Mouse (Mus musculus) MEL (cell line): ENCODE measurements around the gene Ramac. TPM values are rescaled to one million over a fixed set of nuclear protein-coding genes. Genes with fewer than 3 reads are reported as not detected.
A peak's percentile ranks its signal among the peaks of the same experiment; 100 is the strongest.

Source experiments
- DNase-seq: peaks from one replicate; pipeline ENCODE4 v3.0.0; 2011; ENCODE audit warnings: low read depth, low spot score
- H3K27ac ChIP-seq: 2 replicates; pipeline ENCODE4 v1.5.1; 2012; ENCODE audit warnings: low read depth, mild to moderate bottlenecking, control low read depth, low read length, moderate library complexity; ENCODE audit not compliant: control insufficient read depth
- H3K27me3 ChIP-seq, 2 experiments: fragments of 150-350 bp in 1 of 2; sonication (generic) in 1 of 2; 2 replicates each; pipeline ENCODE4 v1.6.1; 2012; ENCODE audit warnings: low read length in 2 of 2, mild to moderate bottlenecking in 2 of 2, improper control_type of control experiment in 1 of 2, moderate library complexity in 1 of 2; ENCODE audit not compliant: insufficient read depth in 2 of 2, control insufficient read depth in 1 of 2
- H3K36me3 ChIP-seq, 2 experiments: 2 replicates each; pipeline ENCODE4 v1.6.1; 2012 to 2014; ENCODE audit warnings: low read length in 2 of 2, improper control_type of control experiment in 1 of 2, inconsistent platforms in 1 of 2, mild to moderate bottlenecking in 1 of 2; ENCODE audit not compliant: insufficient read depth in 2 of 2, control insufficient read depth in 1 of 2
- H3K4me1 ChIP-seq, 2 experiments: fragments of 150-350 bp in 1 of 2; sonication (generic) in 1 of 2; 2 replicates each; pipeline ENCODE4 v1.6.1; 2012; ENCODE audit warnings: low read length in 2 of 2, improper control_type of control experiment in 1 of 2, mild to moderate bottlenecking in 1 of 2; ENCODE audit not compliant: insufficient read depth in 2 of 2, control insufficient read depth in 1 of 2
- H3K4me3 ChIP-seq, 2 experiments: fragments of 150-350 bp in 1 of 2; sonication (generic) in 1 of 2; 2 replicates each; pipeline ENCODE4 v1.5.1; 2012; ENCODE audit warnings: low read depth in 2 of 2, low read length in 2 of 2, mild to moderate bottlenecking in 2 of 2, moderate library complexity in 2 of 2, control low read depth in 1 of 2, improper control_type of control experiment in 1 of 2; ENCODE audit not compliant: control insufficient read depth in 1 of 2, insufficient read depth in 1 of 2
- H3K79me2 ChIP-seq: 2 replicates; pipeline ENCODE4 v1.6.1; 2012; ENCODE audit warnings: mild to moderate bottlenecking, low read length, moderate library complexity; ENCODE audit not compliant: control insufficient read depth, poor library complexity, insufficient read depth
- H3K9ac ChIP-seq: 2 replicates; pipeline ENCODE4 v1.6.1; 2012; ENCODE audit warnings: low read depth, mild to moderate bottlenecking, control low read depth, low read length, moderate library complexity; ENCODE audit not compliant: control insufficient read depth, poor library complexity, severe bottlenecking
- H3K9me3 ChIP-seq: fragments of 150-350 bp; sonication (generic); replicated peaks from 2 replicates; pipeline ENCODE4 v1.6.1; 2012; ENCODE audit warnings: mild to moderate bottlenecking, low read length, improper control_type of control experiment, moderate library complexity; ENCODE audit not compliant: insufficient read depth
- BHLHE40 ChIP-seq: IDR thresholded peaks from 2 replicates; pipeline ENCODE4 v1.6.1; 2012; ENCODE audit warnings: low read depth, mild to moderate bottlenecking, inconsistent platforms, low read length, improper control_type of control experiment, borderline replicate concordance
- CHD1 ChIP-seq: IDR thresholded peaks from 2 replicates; pipeline ENCODE4 v1.6.1; 2012; ENCODE audit warnings: low read depth, mild to moderate bottlenecking, inconsistent platforms, low read length, improper control_type of control experiment
- CTCF ChIP-seq, 3 experiments: IDR thresholded peaks in 2 of 3; conservative IDR thresholded peaks in 1 of 3; 2 replicates each; pipeline ENCODE4 v1.5.1; 2011 to 2012; ENCODE audit warnings: low read length in 3 of 3, low read depth in 2 of 3, mild to moderate bottlenecking in 2 of 3, improper control_type of control experiment in 1 of 3, inconsistent platforms in 1 of 3, mixed read lengths in 1 of 3, moderate library complexity in 1 of 3; ENCODE audit not compliant: control insufficient read depth in 1 of 3, insufficient read depth in 1 of 3, poor library complexity in 1 of 3, severe bottlenecking in 1 of 3
- E2F4 ChIP-seq: IDR thresholded peaks from 2 replicates; pipeline ENCODE4 v1.6.1; 2011; ENCODE audit warnings: low read depth, low read length, improper control_type of control experiment, borderline replicate concordance
- ELF1 ChIP-seq: IDR thresholded peaks from 2 replicates; pipeline ENCODE4 v1.6.1; 2014; ENCODE audit warnings: low read depth, mild to moderate bottlenecking, inconsistent platforms, low read length, improper control_type of control experiment, moderate library complexity
- EP300 ChIP-seq, 2 experiments: IDR thresholded peaks; 2 replicates each; pipeline ENCODE4 v1.6.1; 2011; ENCODE audit warnings: improper control_type of control experiment in 2 of 2, low read length in 2 of 2, low read depth in 1 of 2, mild to moderate bottlenecking in 1 of 2
- ETS1 ChIP-seq: IDR thresholded peaks from 2 replicates; pipeline ENCODE4 v1.6.1; 2012; ENCODE audit warnings: low read depth, mild to moderate bottlenecking, inconsistent platforms, low read length, improper control_type of control experiment, moderate library complexity
- GABPA ChIP-seq: IDR thresholded peaks from 2 replicates; pipeline ENCODE4 v1.6.1; 2012; ENCODE audit warnings: low read depth, mild to moderate bottlenecking, inconsistent platforms, low read length, improper control_type of control experiment, moderate library complexity
- GATA1 ChIP-seq: IDR thresholded peaks from 2 replicates; pipeline ENCODE4 v1.6.1; 2011; ENCODE audit warnings: low read depth, low read length, improper control_type of control experiment
- JUND ChIP-seq: IDR thresholded peaks from 2 replicates; pipeline ENCODE4 v1.6.1; 2011; ENCODE audit warnings: low read depth, mild to moderate bottlenecking, improper control_type of control experiment, low read length
- MAFK ChIP-seq: IDR thresholded peaks from 2 replicates; pipeline ENCODE4 v1.6.1; 2011; ENCODE audit warnings: low read depth, mild to moderate bottlenecking, low read length, improper control_type of control experiment, borderline replicate concordance
- MAX ChIP-seq: IDR thresholded peaks from 2 replicates; pipeline ENCODE4 v1.6.1; 2011; ENCODE audit warnings: low read length, improper control_type of control experiment
- MEF2A ChIP-seq: IDR thresholded peaks from 2 replicates; pipeline ENCODE4 v1.6.1; 2014; ENCODE audit warnings: low read depth, mild to moderate bottlenecking, inconsistent platforms, low read length, improper control_type of control experiment; ENCODE audit not compliant: poor library complexity, insufficient replicate concordance, severe bottlenecking; ENCODE audit errors: extremely low read depth
- MXI1 ChIP-seq: IDR thresholded peaks from 2 replicates; pipeline ENCODE4 v1.6.1; 2011; ENCODE audit warnings: mild to moderate bottlenecking, low read depth, low read length, improper control_type of control experiment
- MYC ChIP-seq: IDR thresholded peaks from 2 replicates; pipeline ENCODE4 v1.6.1; 2011; ENCODE audit warnings: low read depth, mild to moderate bottlenecking, low read length, improper control_type of control experiment, moderate library complexity
- NELFE ChIP-seq: IDR thresholded peaks from 2 replicates; pipeline ENCODE4 v1.6.1; 2011; ENCODE audit warnings: low read depth, low read length, improper control_type of control experiment
- NRF1 ChIP-seq: IDR thresholded peaks from 2 replicates; pipeline ENCODE4 v1.6.1; 2014; ENCODE audit warnings: low read depth, mild to moderate bottlenecking, inconsistent platforms, low read length, improper control_type of control experiment, moderate library complexity; ENCODE audit not compliant: poor library complexity, insufficient read depth, severe bottlenecking
- POLR2A ChIP-seq, 2 experiments: IDR thresholded peaks; 2 replicates each; pipeline ENCODE4 v1.6.1; 2011 to 2012; ENCODE audit warnings: low read length in 2 of 2, mild to moderate bottlenecking in 2 of 2, control low read depth in 1 of 2, improper control_type of control experiment in 1 of 2, low read depth in 1 of 2, moderate library complexity in 1 of 2; ENCODE audit not compliant: control insufficient read depth in 1 of 2, insufficient read depth in 1 of 2, poor library complexity in 1 of 2
- POLR2AphosphoS2 ChIP-seq: IDR thresholded peaks from 2 replicates; pipeline ENCODE4 v1.6.1; 2011; ENCODE audit warnings: low read length, improper control_type of control experiment
- POLR2AphosphoS5 ChIP-seq: IDR thresholded peaks from 2 replicates; pipeline ENCODE4 v1.6.1; 2012; ENCODE audit warnings: low read depth, borderline replicate concordance, mild to moderate bottlenecking, inconsistent platforms, low read length, moderate library complexity, mixed read lengths
- RAD21 ChIP-seq: IDR thresholded peaks from 2 replicates; pipeline ENCODE4 v1.6.1; 2011; ENCODE audit warnings: mild to moderate bottlenecking, low read depth, low read length, improper control_type of control experiment
- RCOR1 ChIP-seq: IDR thresholded peaks from 2 replicates; pipeline ENCODE4 v1.6.1; 2012; ENCODE audit warnings: low read depth, mild to moderate bottlenecking, inconsistent platforms, low read length, improper control_type of control experiment
- SIN3A ChIP-seq: IDR thresholded peaks from 2 replicates; pipeline ENCODE4 v1.6.1; 2012; ENCODE audit warnings: low read length, improper control_type of control experiment, inconsistent platforms
- SMC3 ChIP-seq: IDR thresholded peaks from 2 replicates; pipeline ENCODE4 v1.6.1; 2011; ENCODE audit warnings: low read depth, low read length, improper control_type of control experiment
- TAL1 ChIP-seq: IDR thresholded peaks from 2 replicates; pipeline ENCODE4 v1.6.1; 2012; ENCODE audit warnings: mild to moderate bottlenecking, inconsistent platforms, low read length, moderate library complexity, mixed read lengths
- TBP ChIP-seq: IDR thresholded peaks from 2 replicates; pipeline ENCODE4 v1.8.0; 2011; ENCODE audit warnings: low read depth, low read length, improper control_type of control experiment
- TCF12 ChIP-seq: IDR thresholded peaks from 2 replicates; pipeline ENCODE4 v1.6.1; 2014; ENCODE audit warnings: low read depth, mild to moderate bottlenecking, inconsistent platforms, low read length, improper control_type of control experiment, moderate library complexity
- UBTF ChIP-seq: IDR thresholded peaks from 2 replicates; pipeline ENCODE4 v1.6.1; 2012; ENCODE audit warnings: low read depth, mild to moderate bottlenecking, inconsistent platforms, low read length, improper control_type of control experiment, moderate library complexity, borderline replicate concordance; ENCODE audit not compliant: insufficient read depth
- USF1 ChIP-seq: IDR thresholded peaks from 2 replicates; pipeline ENCODE4 v1.6.1; 2014; ENCODE audit warnings: low read depth, mild to moderate bottlenecking, inconsistent platforms, low read length, improper control_type of control experiment, moderate library complexity
- USF2 ChIP-seq, 2 experiments: IDR thresholded peaks; 2 replicates each; pipeline ENCODE4 v1.6.1; 2011 to 2012; ENCODE audit warnings: improper control_type of control experiment in 2 of 2, low read length in 2 of 2, borderline replicate concordance in 1 of 2, inconsistent platforms in 1 of 2, low read depth in 1 of 2, mild to moderate bottlenecking in 1 of 2; ENCODE audit not compliant: insufficient read depth in 1 of 2
- ZKSCAN1 ChIP-seq: IDR thresholded peaks from 2 replicates; pipeline ENCODE4 v1.6.1; 2012; ENCODE audit warnings: low read depth, mild to moderate bottlenecking, inconsistent platforms, low read length, improper control_type of control experiment, moderate library complexity
- ZMIZ1 ChIP-seq: IDR thresholded peaks from 2 replicates; pipeline ENCODE4 v1.6.1; 2012; ENCODE audit warnings: low read depth, mild to moderate bottlenecking, inconsistent platforms, low read length, improper control_type of control experiment, moderate library complexity
- ZNF384 ChIP-seq: IDR thresholded peaks from 2 replicates; pipeline ENCODE4 v1.6.1; 2012; ENCODE audit warnings: low read depth, mild to moderate bottlenecking, inconsistent platforms, low read length, improper control_type of control experiment
- polyA plus RNA-seq, 2 experiments: library from polyadenylated mRNA; stranded (reverse) in 1 of 2; unstranded in 1 of 2; fragments of >175 nt in 1 of 2; fragments of >200 nt in 1 of 2; gene quantifications; 2 replicates each; pipeline versions ENCODE4 v1.2.1 to v1.2.4; 2012; ENCODE audit warnings: low replicate concordance in 2 of 2, low read depth in 1 of 2; ENCODE audit not compliant: insufficient read length in 2 of 2, insufficient read depth in 1 of 2, missing spikeins in 1 of 2
- total RNA-seq: library from RNA; depleted of rRNA; stranded (reverse); fragments of 300-350 nt; gene quantifications from 2 replicates; pipeline ENCODE4 v1.2.3, GENCODE M21; 2012; rRNA removed

The Ramac gene
- total RNA-seq (44.0 and 49.0 TPM in 2 replicates), polyA plus RNA-seq (10 to 100 TPM in 1 of 2 experiments, not detected in 1; 33.9 TPM)

DNA sequence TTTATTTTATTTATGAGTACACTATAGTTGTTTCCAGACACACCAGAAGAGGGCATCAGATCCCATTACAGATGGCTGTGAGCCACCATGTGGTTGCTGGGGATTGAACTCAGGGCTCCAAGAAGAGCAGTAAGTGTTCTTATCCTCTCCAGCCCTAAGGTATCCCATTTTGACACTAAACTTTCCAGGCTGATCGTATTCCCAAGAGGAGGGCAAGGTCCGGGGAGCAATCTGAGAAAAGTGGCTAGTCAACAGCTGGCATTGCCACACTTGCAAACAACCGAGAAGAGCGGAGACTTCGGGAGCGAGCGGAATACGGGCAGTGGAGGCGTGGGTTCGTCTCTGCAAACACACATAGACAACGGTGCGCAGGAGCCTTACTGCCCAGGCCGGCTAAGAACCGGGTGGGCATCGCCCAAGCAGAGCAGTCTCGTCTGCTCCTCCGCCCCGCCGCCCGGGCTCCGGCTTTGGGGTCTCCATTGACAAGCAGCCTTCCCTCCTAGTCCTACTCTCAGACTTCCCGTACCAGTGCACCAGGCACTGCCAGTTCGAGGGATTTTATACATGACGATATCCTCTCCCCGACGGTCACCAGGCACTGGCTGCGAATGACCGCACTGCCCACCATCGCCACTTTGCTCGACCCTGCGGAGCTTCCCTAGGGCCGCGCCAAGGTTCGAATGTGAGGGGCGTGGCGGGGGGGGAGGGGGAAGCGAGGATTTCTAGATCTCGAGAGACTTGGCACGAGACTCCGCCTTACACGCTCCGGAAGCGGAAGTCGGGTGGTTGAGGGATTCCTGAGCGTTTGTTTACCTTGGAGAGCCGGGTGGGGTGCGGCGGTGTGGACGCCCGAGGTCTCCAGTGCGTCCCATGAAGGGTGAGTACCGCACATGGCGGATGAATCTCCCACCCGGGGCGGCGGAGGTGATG, at the start of gene Ramac:
Ramac (plus strand) TSS at position 746 of the 930 bp plus-strand sequence.
- H3K4me3 ChIP-seq, result peak within 1 kb of the TSS; percentile 64 to 85
- DNase-seq, result peak; percentile 97
- no peaks in the 10 kb centered on the region for H3K9me3 ChIP-seq
- no peaks in the 10 kb centered on the region for H3K27me3 ChIP-seq
- peaks cover 0 to 17% of the 10 kb centered on the region in 2 experiments; a peak in 3 of 4 replicates for H3K36me3 ChIP-seq
- H3K9ac ChIP-seq, result peak within 1 kb of the TSS; percentile 79
- peaks cover 30% of the 10 kb centered on the region for H3K79me2 ChIP-seq
- peak within 1 kb of the TSS; percentile 36 for H3K27ac ChIP-seq
- peaks cover 6 to 8% of the 10 kb centered on the region in 2 experiments; a peak in 2 of 4 replicates for H3K4me1 ChIP-seq
- peak; percentile 97 for TF ChIP-seq MYC
- peak; percentile 46 for TF ChIP-seq SMC3
- TF ChIP-seq TBP, result peak; percentile 73; the same call in 1 of the 2 replicates
- peak; percentile 24; the same call in 1 of the 2 replicates for TF ChIP-seq ETS1
- TF ChIP-seq USF1, result 0 out of 2 replicates have a peak, but pooled peaks have one; percentile 47
- no peak for TF ChIP-seq POLR2AphosphoS5
- peak; percentile 26; the same call in 1 of the 2 replicates for TF ChIP-seq RAD21
- TF ChIP-seq MAX, result no peak; the same call in 1 of the 2 replicates
- TF ChIP-seq TAL1, result no peak
- no peak for TF ChIP-seq UBTF
- no peak for TF ChIP-seq ZNF384
- peak; percentile 66; the same call in 1 of the 2 replicates for TF ChIP-seq ZMIZ1
- peak; percentile 76; the same call in 1 of the 2 replicates for TF ChIP-seq MXI1
- TF ChIP-seq BHLHE40, result no peak
- TF ChIP-seq TCF12, result peak; percentile 68; the same call in 1 of the 2 replicates
- TF ChIP-seq MEF2A, result 0 out of 2 replicates have a peak, but pooled peaks have one; percentile 7
- no peak for TF ChIP-seq E2F4
- no peak for TF ChIP-seq MAFK
- no peak for TF ChIP-seq NRF1
- TF ChIP-seq JUND, result no peak
- peak; percentile 93 for TF ChIP-seq SIN3A
- TF ChIP-seq EP300 (IDR thresholded peaks at IDR 0.05; ENCODE audit: low read depth in 1 of 2, low read length in 2 of 2), result peak in 1 of 2 experiments; percentile 9; a peak in 1 of 4 replicates
- TF ChIP-seq POLR2AphosphoS2, result peak; percentile 61
- TF ChIP-seq NELFE, result peak; percentile 84
- no peak for TF ChIP-seq RCOR1
- TF ChIP-seq GATA1, result no peak
- peak; percentile 31 to 62 (median 33); a peak in 5 of 6 replicates for TF ChIP-seq CTCF (IDR thresholded peaks at IDR 0.05 in 2 of 3, conservative IDR thresholded peaks at IDR 0.05 in 1 of 3; ENCODE audit: control insufficient read depth in 1 of 3, insufficient read depth in 1 of 3, low read depth in 2 of 3, low read length in 3 of 3, poor library complexity in 1 of 3, severe bottlenecking in 1 of 3)
- peak; percentile 88 for TF ChIP-seq ELF1
- TF ChIP-seq USF2 (IDR thresholded peaks at IDR 0.05; ENCODE audit: borderline replicate concordance in 1 of 2, insufficient read depth in 1 of 2, low read depth in 1 of 2, low read length in 2 of 2), result no peak
- no peak for TF ChIP-seq ZKSCAN1
- 0 out of 2 replicates have a peak, but pooled peaks have one; percentile 6 for TF ChIP-seq CHD1
- TF ChIP-seq GABPA, result no peak
- TF ChIP-seq POLR2A (IDR thresholded peaks at IDR 0.05; ENCODE audit: control insufficient read depth in 1 of 2, insufficient read depth in 1 of 2, low read depth in 1 of 2, low read length in 2 of 2, poor library complexity in 1 of 2), result peak; percentile 41 to 87; a peak in 3 of 4 replicates
